Mouse (Mus musculus) heart, embryonic 10.5 days (tissue): ENCODE measurements around the gene Fam171a2. TPM values are rescaled to one million over a fixed set of nuclear protein-coding genes. Genes with fewer than 3 reads are reported as not detected.

Experiments
- DNase-seq: peaks from one replicate; pipeline ENCODE4 v3.0.0-alpha.2; 2017; ENCODE audit warnings: low spot score
- H3K27ac ChIP-seq: fragments of 300-500 bp; sonication (generic); 2 replicates; pipeline ENCODE4 v1.5.1; 2016; ENCODE audit warnings: mild to moderate bottlenecking
- H3K27me3 ChIP-seq: fragments of 300-500 bp; sonication (generic); 2 replicates; pipeline ENCODE4 v1.6.1; 2016; ENCODE audit warnings: mild to moderate bottlenecking; ENCODE audit not compliant: poor library complexity, insufficient read depth, severe bottlenecking
- H3K36me3 ChIP-seq: fragments of 300-500 bp; sonication (generic); 2 replicates; pipeline ENCODE4 v1.6.1; 2016; ENCODE audit warnings: mild to moderate bottlenecking, moderate library complexity
- H3K4me1 ChIP-seq: fragments of 300-500 bp; sonication (generic); 2 replicates; pipeline ENCODE4 v1.6.1; 2016; ENCODE audit warnings: mild to moderate bottlenecking
- H3K4me3 ChIP-seq: fragments of 300-500 bp; sonication (generic); 2 replicates; pipeline ENCODE4 v1.5.1; 2016; ENCODE audit warnings: mild to moderate bottlenecking, moderate library complexity
- H3K9me3 ChIP-seq: fragments of 300-500 bp; sonication (generic); 2 replicates; pipeline ENCODE4 v1.6.1; 2016; ENCODE audit warnings: mild to moderate bottlenecking, moderate library complexity
- WGBS: fragments of 180-500 bp; shearing (Covaris S2); methylation state at CpG from one replicate; pipeline ENCODE4 v1.1.7; 2016; 5-methylcytosine and 5-hydroxymethylcytosine counted together
- polyA plus RNA-seq: library from polyadenylated mRNA; unstranded; fragments of >200 nt; fragmentation: Nextera tagmentation; extraction: Ambion mirVana; gene quantifications from 2 replicates; pipeline ENCODE4 v1.2.1, GENCODE M21; 2016

Fam171a2 gene
- polyA plus RNA-seq, 1 experiment from 2014 or later = 3.6 TPM

DNA sequence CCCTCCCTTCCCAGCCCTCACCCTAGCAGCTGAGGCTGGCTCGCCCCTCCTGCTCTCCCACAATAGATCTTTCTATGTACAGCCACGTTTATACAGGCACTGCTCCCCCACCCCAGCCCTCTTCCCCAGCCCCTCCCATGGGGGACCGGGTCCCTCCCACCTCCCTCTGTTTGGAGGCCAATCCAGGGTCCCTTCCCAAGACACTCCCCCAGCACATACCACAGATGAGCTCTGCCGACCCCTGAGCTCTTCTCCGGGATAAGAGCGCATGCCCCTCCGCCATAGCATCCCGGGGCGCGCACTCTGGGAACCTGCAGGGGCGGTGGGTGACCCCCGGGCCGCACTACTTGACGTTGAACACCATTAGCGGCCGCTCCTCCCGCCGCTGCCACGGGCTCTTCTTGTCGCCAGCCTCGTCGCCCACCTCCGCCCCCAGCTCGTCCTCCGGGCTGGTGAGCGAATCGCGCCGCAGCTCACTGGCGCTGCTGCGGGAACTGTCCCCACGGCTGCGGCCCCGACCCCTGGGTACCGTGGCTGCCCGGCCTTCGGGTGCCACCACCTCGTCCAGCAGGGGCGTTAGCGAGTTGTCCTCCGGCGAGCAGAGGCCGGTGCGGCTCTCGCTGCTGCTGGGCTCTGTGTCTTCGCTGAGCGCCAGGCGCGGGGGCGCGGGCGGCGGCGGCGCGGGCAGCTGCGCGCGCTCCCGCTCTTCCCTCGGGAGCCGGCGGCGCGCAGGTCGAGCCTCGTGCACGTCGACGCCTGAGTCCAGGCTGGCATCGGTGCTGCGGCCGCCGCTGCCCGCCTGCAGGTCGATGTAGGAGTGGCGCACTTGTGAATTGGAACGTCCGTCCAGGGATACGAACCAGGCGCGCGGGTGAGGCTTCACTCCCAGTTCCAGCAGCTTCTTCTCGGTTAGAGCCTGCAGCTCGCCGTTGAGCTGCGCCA lies 10.1 kb downstream of the Fam171a2 start:
- peak overlapping the region; percentile 84 for H3K27ac ChIP-seq
- H3K9me3 ChIP-seq = no peaks in the 10 kb centered on the region
- H3K4me1 ChIP-seq = peaks cover 36% of the 10 kb centered on the region
- H3K36me3 ChIP-seq = peaks cover 89% of the 10 kb centered on the region
- peak overlapping the region; percentile 68 for H3K4me3 ChIP-seq
- peaks cover 17% of the 10 kb centered on the region for H3K27me3 ChIP-seq
- DNase-seq = peak; percentile 87
- WGBS = 12% methylated on average over 84 of the region's 87 CpGs

DNA sequence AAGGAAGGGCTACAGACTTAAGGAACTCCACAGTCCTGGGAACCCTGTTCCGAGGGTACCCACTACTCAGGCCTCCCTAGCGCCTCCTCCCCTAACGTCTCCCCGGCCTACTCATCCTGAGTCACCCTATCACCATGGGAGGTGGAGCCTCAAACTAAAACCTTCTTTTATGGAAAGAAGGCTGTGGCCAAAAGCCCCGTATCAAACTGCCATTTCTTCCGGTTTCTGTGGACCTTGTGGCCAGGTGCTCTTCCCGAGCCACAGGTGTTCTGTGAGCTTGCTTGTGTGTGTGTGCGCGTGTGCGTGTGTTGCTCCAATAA lies 11.1 kb downstream of the Fam171a2 start:
- H3K27me3 ChIP-seq = peaks cover 17% of the 10 kb centered on the region
- no peak overlapping the region for H3K4me3 ChIP-seq
- H3K4me1 ChIP-seq = peaks cover 41% of the 10 kb centered on the region
- no peak for DNase-seq
- WGBS = 83% methylated on average over 10 of the region's 10 CpGs
- no peaks in the 10 kb centered on the region for H3K9me3 ChIP-seq
- no peak overlapping the region for H3K27ac ChIP-seq
- H3K36me3 ChIP-seq = peaks cover 81% of the 10 kb centered on the region

DNA sequence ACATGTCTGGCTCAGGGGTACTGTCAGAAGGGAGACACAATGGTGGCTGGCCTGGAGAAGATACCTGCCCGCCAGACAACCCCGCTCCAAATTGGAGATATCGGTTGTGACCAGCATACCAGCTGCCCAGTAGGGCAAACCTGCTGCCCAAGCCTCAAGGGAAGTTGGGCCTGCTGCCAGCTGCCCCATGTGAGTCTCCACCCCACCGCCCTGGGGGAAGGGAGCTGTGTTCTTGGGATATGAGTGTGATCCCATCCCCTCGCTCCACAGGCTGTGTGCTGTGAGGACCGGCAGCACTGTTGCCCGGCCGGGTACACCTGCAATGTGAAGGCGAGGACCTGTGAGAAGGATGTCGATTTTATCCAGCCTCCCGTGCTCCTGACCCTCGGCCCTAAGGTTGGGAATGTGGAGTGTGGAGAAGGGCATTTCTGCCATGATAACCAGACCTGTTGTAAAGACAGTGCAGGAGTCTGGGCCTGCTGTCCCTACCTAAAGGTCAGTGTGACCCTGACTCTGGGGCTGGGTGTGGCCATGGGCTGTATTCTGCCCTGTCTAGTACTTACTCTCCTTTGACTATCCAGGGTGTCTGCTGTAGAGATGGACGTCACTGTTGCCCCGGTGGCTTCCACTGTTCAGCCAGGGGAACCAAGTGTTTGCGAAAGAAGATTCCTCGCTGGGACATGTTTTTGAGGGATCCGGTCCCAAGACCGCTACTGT lies 11.6 kb downstream of the Fam171a2 start:
- Histone ChIP-seq H3K27ac (no peak overlapping the region), H3K9me3 (no peaks in the 10 kb centered on the region), H3K4me1 (peaks cover 45% of the 10 kb centered on the region), H3K4me3 (no peak overlapping the region), H3K27me3 (peaks cover 17% of the 10 kb centered on the region), H3K36me3 (peaks cover 76% of the 10 kb centered on the region)
- 88% methylated on average over 18 of the region's 18 CpGs for WGBS
- DNase-seq = no peak

DNA sequence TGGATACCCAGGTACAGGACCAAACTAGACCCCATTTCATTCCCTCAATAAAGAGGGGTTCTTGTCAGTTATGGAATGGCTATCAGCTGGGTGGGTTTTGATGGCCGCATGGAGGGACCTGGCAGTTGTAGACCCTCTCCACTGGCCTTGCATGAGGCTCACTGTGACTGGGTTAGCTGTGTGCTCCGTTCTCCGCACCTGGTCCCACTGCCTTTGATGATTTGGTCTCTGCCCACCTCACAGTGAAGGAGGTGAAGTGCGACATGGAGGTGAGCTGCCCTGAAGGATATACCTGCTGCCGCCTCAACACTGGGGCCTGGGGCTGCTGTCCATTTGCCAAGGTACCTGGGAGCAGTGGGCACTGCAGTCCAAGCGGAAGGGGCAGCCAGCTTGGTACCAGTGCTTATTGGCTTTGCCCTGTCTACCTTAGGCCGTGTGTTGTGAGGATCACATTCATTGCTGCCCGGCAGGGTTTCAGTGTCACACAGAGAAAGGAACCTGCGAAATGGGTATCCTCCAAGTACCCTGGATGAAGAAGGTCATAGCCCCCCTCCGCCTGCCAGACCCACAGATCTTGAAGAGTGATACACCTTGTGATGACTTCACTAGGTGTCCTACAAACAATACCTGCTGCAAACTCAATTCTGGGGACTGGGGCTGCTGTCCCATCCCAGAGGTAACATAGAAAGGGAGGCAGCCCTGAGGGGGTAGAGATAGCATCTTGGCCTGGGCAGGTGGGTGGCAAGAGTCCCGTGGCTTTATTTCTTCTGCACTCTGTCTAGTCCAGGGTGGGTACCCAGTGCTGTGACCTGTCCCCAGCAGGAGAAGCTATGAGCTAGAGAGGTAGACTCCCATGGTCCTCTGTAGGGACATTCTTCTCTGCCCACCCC lies 12.4 kb downstream of the Fam171a2 start:
- H3K4me3 ChIP-seq = no peak overlapping the region
- peaks cover 47% of the 10 kb centered on the region for H3K4me1 ChIP-seq
- H3K27me3 ChIP-seq = peaks cover 15% of the 10 kb centered on the region
- H3K36me3 ChIP-seq = peaks cover 68% of the 10 kb centered on the region
- no peak overlapping the region for H3K27ac ChIP-seq
- DNase-seq = no peak
- 88% methylated on average over 11 of the region's 11 CpGs for WGBS
- H3K9me3 ChIP-seq = no peaks in the 10 kb centered on the region

DNA sequence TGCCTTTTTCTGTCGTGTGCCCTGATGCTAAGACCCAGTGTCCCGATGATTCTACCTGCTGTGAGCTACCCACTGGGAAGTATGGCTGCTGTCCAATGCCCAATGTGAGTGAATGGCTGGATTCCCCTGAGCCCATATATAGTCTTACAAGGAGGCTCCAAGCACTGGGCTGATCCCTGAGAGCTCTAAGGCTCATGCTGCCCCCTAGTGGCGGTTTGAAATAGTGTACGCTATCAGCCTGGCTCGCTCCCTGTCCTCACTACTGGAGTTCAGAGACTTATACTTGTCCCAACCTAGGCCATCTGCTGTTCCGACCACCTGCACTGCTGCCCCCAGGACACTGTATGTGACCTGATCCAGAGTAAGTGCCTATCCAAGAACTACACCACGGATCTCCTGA lies 13.1 kb downstream of the Fam171a2 start:
- Histone ChIP-seq H3K4me3 (no peak overlapping the region), H3K36me3 (peaks cover 61% of the 10 kb centered on the region), H3K27ac (no peak overlapping the region), H3K9me3 (no peaks in the 10 kb centered on the region), H3K27me3 (peaks cover 8% of the 10 kb centered on the region), H3K4me1 (peaks cover 52% of the 10 kb centered on the region)
- peak; percentile 92 for DNase-seq
- WGBS = 11% methylated on average over 7 of the region's 7 CpGs

DNA sequence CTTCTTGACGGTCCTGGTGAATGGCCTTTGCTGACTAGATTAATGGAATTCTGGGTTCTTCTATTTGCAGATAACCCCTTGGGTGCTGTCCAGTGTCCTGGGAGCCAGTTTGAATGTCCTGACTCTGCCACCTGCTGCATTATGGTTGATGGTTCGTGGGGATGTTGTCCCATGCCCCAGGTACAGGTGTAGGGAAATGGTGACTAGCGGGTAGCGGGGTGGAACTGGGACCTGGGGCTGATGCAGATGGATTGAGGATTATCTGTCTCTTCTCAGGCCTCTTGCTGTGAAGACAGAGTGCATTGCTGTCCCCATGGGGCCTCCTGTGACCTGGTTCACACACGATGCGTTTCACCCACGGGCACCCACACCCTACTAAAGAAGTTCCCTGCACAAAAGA lies 13.6 kb downstream of the Fam171a2 start:
- no peak overlapping the region for H3K4me3 ChIP-seq
- DNase-seq = no peak
- peak overlapping the region; percentile 36; the same call in 1 of the 2 replicates for H3K27ac ChIP-seq
- peaks cover 57% of the 10 kb centered on the region for H3K4me1 ChIP-seq
- H3K36me3 ChIP-seq = peaks cover 56% of the 10 kb centered on the region
- no peaks in the 10 kb centered on the region for H3K9me3 ChIP-seq
- 89% methylated on average over 7 of the region's 7 CpGs for WGBS
- peaks cover 3% of the 10 kb centered on the region for H3K27me3 ChIP-seq

DNA sequence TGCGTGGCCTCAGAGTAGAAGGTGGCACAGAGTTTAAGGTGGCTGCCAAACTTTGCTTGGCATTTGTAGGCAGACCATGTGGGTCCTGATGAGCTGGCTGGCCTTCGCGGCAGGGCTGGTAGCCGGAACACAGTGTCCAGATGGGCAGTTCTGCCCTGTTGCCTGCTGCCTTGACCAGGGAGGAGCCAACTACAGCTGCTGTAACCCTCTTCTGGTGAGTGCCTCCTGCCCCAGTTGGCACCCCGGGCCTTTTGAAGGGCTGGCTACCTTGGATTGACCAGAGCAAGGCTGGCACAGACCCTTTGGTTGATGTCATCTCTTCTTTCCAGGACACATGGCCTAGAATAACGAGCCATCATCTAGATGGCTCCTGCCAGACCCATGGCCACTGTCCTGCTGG lies 14.6 kb downstream of the Fam171a2 start:
- peaks cover 47% of the 10 kb centered on the region for H3K36me3 ChIP-seq
- DNase-seq = no peak
- no peak overlapping the region; the same call in 1 of the 2 replicates for H3K27ac ChIP-seq
- H3K9me3 ChIP-seq = no peaks in the 10 kb centered on the region
- peaks cover 48% of the 10 kb centered on the region for H3K4me1 ChIP-seq
- 84% methylated on average over 6 of the region's 6 CpGs for WGBS
- no peak overlapping the region for H3K4me3 ChIP-seq
- H3K27me3 ChIP-seq = no peaks in the 10 kb centered on the region

DNA sequence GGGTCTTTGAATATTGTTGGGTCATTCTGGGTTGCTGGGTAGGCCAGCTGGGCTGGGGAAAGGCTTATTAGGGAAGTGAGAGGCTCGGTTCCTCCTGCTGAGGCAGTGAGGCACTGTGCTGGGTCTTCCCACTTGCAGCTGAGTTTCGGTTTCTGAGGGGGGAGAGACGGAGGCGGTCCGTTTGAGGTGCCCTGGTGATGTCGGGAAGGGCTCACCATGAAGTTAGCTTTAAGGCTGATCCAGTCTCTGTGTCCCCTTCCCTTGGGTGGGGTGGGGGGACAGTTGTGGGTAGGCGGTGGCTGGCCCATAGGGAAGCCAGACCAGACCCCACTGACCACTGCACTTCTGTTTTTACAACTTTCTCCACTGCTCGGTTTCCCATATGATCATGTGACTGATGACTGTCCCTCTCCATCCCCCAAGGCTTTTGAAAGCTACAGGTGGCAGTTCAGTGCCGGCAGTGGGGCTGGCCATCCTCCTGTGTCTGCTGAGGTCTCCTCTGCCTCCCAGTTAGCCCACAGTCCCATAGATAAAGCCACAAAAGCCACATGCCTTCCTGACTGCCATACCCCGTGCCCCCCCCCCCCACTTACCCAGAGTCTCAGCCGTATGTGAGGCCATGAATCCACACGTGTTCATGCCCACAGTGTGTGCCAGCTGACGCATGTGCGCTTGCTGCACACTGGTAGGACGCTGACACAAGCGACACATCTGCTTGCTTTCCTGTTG lies 15.2 kb downstream of the Fam171a2 start:
- Histone ChIP-seq H3K4me1 (peaks cover 42% of the 10 kb centered on the region), H3K36me3 (peaks cover 41% of the 10 kb centered on the region), H3K27me3 (no peaks in the 10 kb centered on the region), H3K27ac (no peak overlapping the region), H3K4me3 (no peak overlapping the region; the same call in 1 of the 2 replicates), H3K9me3 (no peaks in the 10 kb centered on the region)
- WGBS = 63% methylated on average over 16 of the region's 16 CpGs
- DNase-seq = no peak

DNA sequence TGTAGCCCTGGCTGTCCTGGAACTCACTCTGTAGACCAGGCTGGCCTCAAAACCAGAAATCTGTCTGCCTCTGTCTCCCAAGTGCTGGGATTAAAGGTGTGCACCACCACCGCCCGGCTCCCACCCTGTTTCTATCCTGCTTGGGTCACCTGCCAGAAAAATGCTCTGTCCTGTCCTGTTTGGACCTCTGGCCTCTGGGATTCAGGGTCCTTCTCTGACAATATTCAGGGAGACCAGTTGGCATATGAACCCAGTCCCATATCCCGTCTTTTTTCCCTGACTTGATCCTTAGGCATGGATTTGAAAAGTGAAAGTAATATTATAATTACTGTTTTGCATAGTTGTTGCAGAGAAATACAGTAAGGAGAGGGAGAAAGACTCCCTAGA lies 15.8 kb downstream of the Fam171a2 start:
- 72% methylated on average over 3 of the region's 3 CpGs for WGBS
- Histone ChIP-seq H3K4me1 (peaks cover 38% of the 10 kb centered on the region), H3K36me3 (peaks cover 38% of the 10 kb centered on the region), H3K4me3 (no peak overlapping the region), H3K27me3 (no peaks in the 10 kb centered on the region), H3K27ac (no peak overlapping the region), H3K9me3 (no peaks in the 10 kb centered on the region)
- DNase-seq = no peak

DNA sequence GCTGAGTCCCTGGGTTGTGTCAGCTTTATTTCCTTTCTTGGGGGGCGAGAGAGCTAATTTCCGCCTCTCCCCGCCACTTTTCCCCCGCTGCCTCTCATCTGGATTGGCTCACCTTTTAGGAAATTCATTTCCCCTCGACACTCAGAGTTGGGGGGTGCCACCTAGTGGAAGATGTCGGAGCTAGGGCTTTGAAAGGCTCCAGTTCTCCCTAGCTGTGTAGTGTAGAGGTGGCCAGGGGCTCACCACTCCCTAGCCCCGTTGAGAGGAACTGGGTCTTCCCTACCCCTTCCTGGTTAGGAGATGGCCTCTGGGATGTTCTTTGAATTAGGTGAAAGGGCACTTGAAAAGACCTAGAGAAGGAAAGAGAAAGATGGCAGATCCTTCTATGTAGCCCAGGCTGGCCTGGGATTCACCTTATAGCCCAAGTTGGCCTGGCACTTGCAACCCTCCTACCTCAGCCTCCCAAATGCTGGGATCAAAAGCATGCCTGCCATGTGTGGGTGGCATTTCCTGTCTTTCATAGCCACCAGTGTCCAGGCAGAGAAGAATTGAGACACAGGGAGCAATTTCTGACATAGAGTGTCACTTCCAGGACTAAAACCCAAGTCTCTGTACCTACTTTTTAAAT lies 16.4 kb downstream of the Fam171a2 start:
- WGBS = 0% methylated on average over 7 of the region's 7 CpGs
- Histone ChIP-seq H3K27me3 (no peaks in the 10 kb centered on the region), H3K4me1 (peaks cover 38% of the 10 kb centered on the region), H3K4me3 (peak overlapping the region; percentile 78), H3K27ac (peak overlapping the region; percentile 88), H3K9me3 (no peaks in the 10 kb centered on the region), H3K36me3 (peaks cover 34% of the 10 kb centered on the region)
- DNase-seq = peak; percentile 87

DNA sequence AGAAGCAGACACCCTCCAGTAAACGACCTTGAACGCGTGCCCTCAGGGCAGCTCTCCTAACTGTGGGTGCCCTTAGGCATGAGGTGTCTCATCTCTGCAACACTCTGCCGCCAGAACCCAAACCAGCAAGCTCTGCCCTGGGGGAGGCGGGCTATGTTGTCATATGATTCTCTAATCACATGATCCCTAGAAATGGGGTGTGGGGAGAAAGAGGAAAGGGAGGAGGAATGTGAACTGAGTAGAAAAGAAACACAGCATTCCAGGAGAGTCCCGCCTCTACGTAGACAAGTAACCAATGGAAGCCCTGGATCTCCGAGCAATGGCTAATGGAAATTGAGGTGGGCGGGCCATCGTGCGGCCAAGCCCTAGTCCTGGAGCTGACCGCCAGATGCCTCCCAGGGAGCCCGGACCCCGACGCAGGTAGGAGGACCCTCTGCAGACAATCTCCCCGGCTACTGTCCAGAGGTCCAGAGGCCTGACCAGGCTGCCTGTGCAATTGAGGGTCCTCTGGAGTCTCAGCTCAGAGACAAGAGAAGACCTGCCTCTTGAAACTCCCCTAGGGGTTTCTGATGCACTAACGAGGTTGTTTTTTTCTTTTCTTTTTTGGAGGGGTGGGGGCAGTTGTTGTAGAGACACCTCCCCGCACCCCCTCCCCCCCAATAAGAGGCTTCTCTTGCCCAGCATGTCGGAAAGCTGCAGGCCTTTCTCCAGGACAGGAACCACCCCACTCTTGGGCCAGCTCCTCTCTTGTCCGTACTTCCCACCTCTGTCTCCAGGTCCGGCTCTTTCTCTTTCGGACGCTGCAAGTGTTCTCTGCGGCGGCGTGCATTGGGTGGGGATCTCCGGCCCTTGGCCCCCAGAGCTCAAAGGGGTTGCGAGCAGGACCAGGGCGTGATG lies 17.1 kb downstream of the Fam171a2 start, which contains the start of gene Grn:
Gene Grn, plus strand, starts transcription at position 195 of the 897 bp plus-strand sequence.
- Histone ChIP-seq H3K4me1 (peaks cover 38% of the 10 kb centered on the region), H3K27ac (peak within 1 kb of the TSS; percentile 88), H3K36me3 (peaks cover 27% of the 10 kb centered on the region), H3K4me3 (peak within 1 kb of the TSS; percentile 78), H3K27me3 (no peaks in the 10 kb centered on the region), H3K9me3 (no peaks in the 10 kb centered on the region)
- WGBS = under 1% methylated on average over 29 of the region's 29 CpGs
- DNase-seq = peak; percentile 97
